Mouse (Mus musculus) MEL (cell line): ENCODE data around the gene Smim4. TPM values are rescaled to one million over a fixed set of nuclear protein-coding genes. Genes with fewer than 3 reads are reported as not detected.

Experiments
- DNase-seq: peaks from one replicate; pipeline ENCODE4 v3.0.0; 2011; ENCODE audit warnings: low read depth, low spot score
- H3K27ac ChIP-seq: 2 replicates; pipeline ENCODE4 v1.5.1; 2012; ENCODE audit warnings: low read depth, mild to moderate bottlenecking, control low read depth, low read length, moderate library complexity; ENCODE audit not compliant: control insufficient read depth
- H3K27me3 ChIP-seq, 2 experiments: fragments of 150-350 bp in 1 of 2; sonication (generic) in 1 of 2; 2 replicates each; pipeline ENCODE4 v1.6.1; 2012; ENCODE audit warnings: low read length in 2 of 2, mild to moderate bottlenecking in 2 of 2, improper control_type of control experiment in 1 of 2, moderate library complexity in 1 of 2; ENCODE audit not compliant: insufficient read depth in 2 of 2, control insufficient read depth in 1 of 2
- H3K36me3 ChIP-seq, 2 experiments: 2 replicates each; pipeline ENCODE4 v1.6.1; 2012 to 2014; ENCODE audit warnings: low read length in 2 of 2, improper control_type of control experiment in 1 of 2, inconsistent platforms in 1 of 2, mild to moderate bottlenecking in 1 of 2; ENCODE audit not compliant: insufficient read depth in 2 of 2, control insufficient read depth in 1 of 2
- H3K4me1 ChIP-seq, 2 experiments: fragments of 150-350 bp in 1 of 2; sonication (generic) in 1 of 2; 2 replicates each; pipeline ENCODE4 v1.6.1; 2012; ENCODE audit warnings: low read length in 2 of 2, improper control_type of control experiment in 1 of 2, mild to moderate bottlenecking in 1 of 2; ENCODE audit not compliant: insufficient read depth in 2 of 2, control insufficient read depth in 1 of 2
- H3K4me3 ChIP-seq, 2 experiments: fragments of 150-350 bp in 1 of 2; sonication (generic) in 1 of 2; 2 replicates each; pipeline ENCODE4 v1.5.1; 2012; ENCODE audit warnings: low read depth in 2 of 2, low read length in 2 of 2, mild to moderate bottlenecking in 2 of 2, moderate library complexity in 2 of 2, control low read depth in 1 of 2, improper control_type of control experiment in 1 of 2; ENCODE audit not compliant: control insufficient read depth in 1 of 2, insufficient read depth in 1 of 2
- H3K79me2 ChIP-seq: 2 replicates; pipeline ENCODE4 v1.6.1; 2012; ENCODE audit warnings: mild to moderate bottlenecking, low read length, moderate library complexity; ENCODE audit not compliant: control insufficient read depth, poor library complexity, insufficient read depth
- H3K9ac ChIP-seq: 2 replicates; pipeline ENCODE4 v1.6.1; 2012; ENCODE audit warnings: low read depth, mild to moderate bottlenecking, control low read depth, low read length, moderate library complexity; ENCODE audit not compliant: control insufficient read depth, poor library complexity, severe bottlenecking
- H3K9me3 ChIP-seq: fragments of 150-350 bp; sonication (generic); replicated peaks from 2 replicates; pipeline ENCODE4 v1.6.1; 2012; ENCODE audit warnings: mild to moderate bottlenecking, low read length, improper control_type of control experiment, moderate library complexity; ENCODE audit not compliant: insufficient read depth
- BHLHE40 ChIP-seq: IDR thresholded peaks from 2 replicates; pipeline ENCODE4 v1.6.1; 2012; ENCODE audit warnings: low read depth, mild to moderate bottlenecking, inconsistent platforms, low read length, improper control_type of control experiment, borderline replicate concordance
- CHD1 ChIP-seq: IDR thresholded peaks from 2 replicates; pipeline ENCODE4 v1.6.1; 2012; ENCODE audit warnings: low read depth, mild to moderate bottlenecking, inconsistent platforms, low read length, improper control_type of control experiment
- CHD2 ChIP-seq: IDR thresholded peaks from 2 replicates; pipeline ENCODE4 v1.6.1; 2011; ENCODE audit warnings: low read length, improper control_type of control experiment
- ETS1 ChIP-seq: IDR thresholded peaks from 2 replicates; pipeline ENCODE4 v1.6.1; 2012; ENCODE audit warnings: low read depth, mild to moderate bottlenecking, inconsistent platforms, low read length, improper control_type of control experiment, moderate library complexity
- GATA1 ChIP-seq: IDR thresholded peaks from 2 replicates; pipeline ENCODE4 v1.6.1; 2011; ENCODE audit warnings: low read depth, low read length, improper control_type of control experiment
- JUND ChIP-seq: IDR thresholded peaks from 2 replicates; pipeline ENCODE4 v1.6.1; 2011; ENCODE audit warnings: low read depth, mild to moderate bottlenecking, improper control_type of control experiment, low read length
- KAT2A ChIP-seq: conservative IDR thresholded peaks from 2 replicates; pipeline ENCODE4 v1.6.1; 2012; ENCODE audit warnings: low read depth, low read length, improper control_type of control experiment, inconsistent platforms
- MAX ChIP-seq: IDR thresholded peaks from 2 replicates; pipeline ENCODE4 v1.6.1; 2011; ENCODE audit warnings: low read length, improper control_type of control experiment
- MEF2A ChIP-seq: IDR thresholded peaks from 2 replicates; pipeline ENCODE4 v1.6.1; 2014; ENCODE audit warnings: low read depth, mild to moderate bottlenecking, inconsistent platforms, low read length, improper control_type of control experiment; ENCODE audit not compliant: poor library complexity, insufficient replicate concordance, severe bottlenecking; ENCODE audit errors: extremely low read depth
- NELFE ChIP-seq: IDR thresholded peaks from 2 replicates; pipeline ENCODE4 v1.6.1; 2011; ENCODE audit warnings: low read depth, low read length, improper control_type of control experiment
- NRF1 ChIP-seq: IDR thresholded peaks from 2 replicates; pipeline ENCODE4 v1.6.1; 2014; ENCODE audit warnings: low read depth, mild to moderate bottlenecking, inconsistent platforms, low read length, improper control_type of control experiment, moderate library complexity; ENCODE audit not compliant: poor library complexity, insufficient read depth, severe bottlenecking
- POLR2A ChIP-seq, 2 experiments: IDR thresholded peaks; 2 replicates each; pipeline ENCODE4 v1.6.1; 2011 to 2012; ENCODE audit warnings: low read length in 2 of 2, mild to moderate bottlenecking in 2 of 2, control low read depth in 1 of 2, improper control_type of control experiment in 1 of 2, low read depth in 1 of 2, moderate library complexity in 1 of 2; ENCODE audit not compliant: control insufficient read depth in 1 of 2, insufficient read depth in 1 of 2, poor library complexity in 1 of 2
- POLR2AphosphoS5 ChIP-seq: IDR thresholded peaks from 2 replicates; pipeline ENCODE4 v1.6.1; 2012; ENCODE audit warnings: low read depth, borderline replicate concordance, mild to moderate bottlenecking, inconsistent platforms, low read length, moderate library complexity, mixed read lengths
- RAD21 ChIP-seq: IDR thresholded peaks from 2 replicates; pipeline ENCODE4 v1.6.1; 2011; ENCODE audit warnings: mild to moderate bottlenecking, low read depth, low read length, improper control_type of control experiment
- RCOR1 ChIP-seq: IDR thresholded peaks from 2 replicates; pipeline ENCODE4 v1.6.1; 2012; ENCODE audit warnings: low read depth, mild to moderate bottlenecking, inconsistent platforms, low read length, improper control_type of control experiment
- SIN3A ChIP-seq: IDR thresholded peaks from 2 replicates; pipeline ENCODE4 v1.6.1; 2012; ENCODE audit warnings: low read length, improper control_type of control experiment, inconsistent platforms
- TAL1 ChIP-seq: IDR thresholded peaks from 2 replicates; pipeline ENCODE4 v1.6.1; 2012; ENCODE audit warnings: mild to moderate bottlenecking, inconsistent platforms, low read length, moderate library complexity, mixed read lengths
- TBP ChIP-seq: IDR thresholded peaks from 2 replicates; pipeline ENCODE4 v1.8.0; 2011; ENCODE audit warnings: low read depth, low read length, improper control_type of control experiment
- TCF12 ChIP-seq: IDR thresholded peaks from 2 replicates; pipeline ENCODE4 v1.6.1; 2014; ENCODE audit warnings: low read depth, mild to moderate bottlenecking, inconsistent platforms, low read length, improper control_type of control experiment, moderate library complexity
- USF2 ChIP-seq, 2 experiments: IDR thresholded peaks; 2 replicates each; pipeline ENCODE4 v1.6.1; 2011 to 2012; ENCODE audit warnings: improper control_type of control experiment in 2 of 2, low read length in 2 of 2, borderline replicate concordance in 1 of 2, inconsistent platforms in 1 of 2, low read depth in 1 of 2, mild to moderate bottlenecking in 1 of 2; ENCODE audit not compliant: insufficient read depth in 1 of 2
- ZC3H11A ChIP-seq: IDR thresholded peaks from 2 replicates; pipeline ENCODE4 v1.6.1; 2012; ENCODE audit warnings: low read depth, mild to moderate bottlenecking, inconsistent platforms, low read length, improper control_type of control experiment
- ZNF384 ChIP-seq: IDR thresholded peaks from 2 replicates; pipeline ENCODE4 v1.6.1; 2012; ENCODE audit warnings: low read depth, mild to moderate bottlenecking, inconsistent platforms, low read length, improper control_type of control experiment
- polyA plus RNA-seq, 2 experiments: library from polyadenylated mRNA; stranded (reverse) in 1 of 2; unstranded in 1 of 2; fragments of >175 nt in 1 of 2; fragments of >200 nt in 1 of 2; gene quantifications; 2 replicates each; pipeline versions ENCODE4 v1.2.1 to v1.2.4; 2012; ENCODE audit warnings: low replicate concordance in 2 of 2, low read depth in 1 of 2; ENCODE audit not compliant: insufficient read length in 2 of 2, insufficient read depth in 1 of 2, missing spikeins in 1 of 2
- total RNA-seq: library from RNA; depleted of rRNA; stranded (reverse); fragments of 300-350 nt; gene quantifications from 2 replicates; pipeline ENCODE4 v1.2.3, GENCODE M21; 2012

Smim4 gene
- total and polyA plus RNA-seq, 3 experiments = 87.8 to 122 TPM; not detected in 1

- no peak for TF ChIP-seq KAT2A
- TF ChIP-seq, all 39 proteins: peak for 0
Observed at GRCm38 (mm10) chr14:31177715-31178114, 49.0 kb upstream of the Smim4 start (continued).

GRCm38 (mm10) chr14:31177287-31177686 lies 48.5 kb upstream of the Smim4 start:
- no peak for TF ChIP-seq KAT2A
- no peak for TF ChIP-seq BHLHE40
- H3K79me2 ChIP-seq = no peaks in the 10 kb centered on the region
- no peak overlapping the region for H3K27ac ChIP-seq
- peaks cover 0 to 7% of the 10 kb centered on the region in 2 experiments; a peak in 2 of 4 replicates for H3K36me3 ChIP-seq
- H3K27me3 ChIP-seq = no peaks in the 10 kb centered on the region
- H3K9me3 ChIP-seq = no peaks in the 10 kb centered on the region
- no peak overlapping the region for H3K9ac ChIP-seq
- no peak for DNase-seq
- no peaks in the 10 kb centered on the region for H3K4me1 ChIP-seq
- no peak overlapping the region for H3K4me3 ChIP-seq

GRCm38 (mm10) chr14:31173537-31173936 lies 44.8 kb upstream of the Smim4 start:
- no peaks in the 10 kb centered on the region for H3K9me3 ChIP-seq
- H3K36me3 ChIP-seq = peaks cover 2 to 8% of the 10 kb centered on the region in 2 experiments; a peak in 3 of 4 replicates
- no peaks in the 10 kb centered on the region for H3K27me3 ChIP-seq
- DNase-seq = no peak
- H3K79me2 ChIP-seq = no peaks in the 10 kb centered on the region
- H3K4me1 ChIP-seq = peaks cover 0 to 11% of the 10 kb centered on the region in 2 experiments; a peak in 2 of 4 replicates
- no peak overlapping the region for H3K9ac ChIP-seq
- no peak overlapping the region for H3K27ac ChIP-seq
- no peak overlapping the region for H3K4me3 ChIP-seq
- TF ChIP-seq RAD21 = no peak
- no peak for TF ChIP-seq CHD2
- TF ChIP-seq MAX = no peak
- TF ChIP-seq ZNF384 = no peak
- no peak for TF ChIP-seq CHD1
- no peak for TF ChIP-seq NRF1
- no peak for TF ChIP-seq RCOR1

GRCm38 (mm10) chr14:31172781-31173455 lies 44.2 kb upstream of the Smim4 start:
- Histone ChIP-seq H3K4me1 (peaks cover 0 to 11% of the 10 kb centered on the region in 2 experiments; a peak in 2 of 4 replicates), H3K9ac (no peak overlapping the region), H3K36me3 (peaks cover 2 to 8% of the 10 kb centered on the region in 2 experiments; a peak in 3 of 4 replicates)
- TF ChIP-seq POLR2AphosphoS5 (no peak), ETS1 (no peak), ZNF384 (no peak), SIN3A (no peak), TAL1 (no peak), KAT2A (no peak), GATA1 (no peak), NELFE (no peak), MEF2A (no peak), TCF12 (no peak), TBP (no peak), ZC3H11A (no peak), JUND (no peak), POLR2A (IDR thresholded peaks at IDR 0.05; ENCODE audit: control insufficient read depth in 1 of 2, insufficient read depth in 1 of 2, low read depth in 1 of 2, low read length in 2 of 2, poor library complexity in 1 of 2) (no peak), USF2 (IDR thresholded peaks at IDR 0.05; ENCODE audit: borderline replicate concordance in 1 of 2, insufficient read depth in 1 of 2, low read depth in 1 of 2, low read length in 2 of 2) (no peak), RAD21 (no peak)
- TF ChIP-seq, all 39 proteins: peak for 0
- H3K27me3 ChIP-seq = no peaks in the 10 kb centered on the region
- H3K79me2 ChIP-seq = no peaks in the 10 kb centered on the region
- DNase-seq = no peak
- no peak overlapping the region for H3K27ac ChIP-seq
- no peaks in the 10 kb centered on the region for H3K9me3 ChIP-seq
- no peak overlapping the region for H3K4me3 ChIP-seq
